Mouse (Mus musculus): ENCODE results near the gene Mcrip1.
A peak's percentile ranks its signal among the peaks of the same experiment; 100 is the strongest.

DNA sequence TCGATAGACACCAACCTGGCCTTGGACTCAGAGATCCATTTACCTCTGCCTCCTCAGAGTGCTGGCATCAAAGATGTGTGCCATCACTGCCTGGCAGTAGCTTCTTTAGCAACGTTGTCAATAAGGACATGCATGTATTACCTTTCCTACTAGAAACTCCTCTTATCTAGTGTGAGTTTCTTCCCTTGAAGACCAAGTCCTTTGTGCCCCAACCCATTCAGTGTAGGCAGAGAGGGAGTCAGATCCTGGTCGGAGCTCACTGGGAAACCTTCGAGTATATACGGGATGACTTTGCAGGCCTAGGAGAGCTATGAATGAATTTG lies 24.7 kb upstream of the Mcrip1 start:
- no peak for TF ChIP-seq CTCF (IDR thresholded peaks at IDR 0.05; ENCODE audit: borderline replicate concordance, insufficient read depth, low read length)
- TF ChIP-seq POLR2A (IDR thresholded peaks at IDR 0.05; ENCODE audit: low read depth, low read length) = peak; percentile 58
